ENCODE assay signal across 18 mouse cellular contexts in the genomic region with DNA sequence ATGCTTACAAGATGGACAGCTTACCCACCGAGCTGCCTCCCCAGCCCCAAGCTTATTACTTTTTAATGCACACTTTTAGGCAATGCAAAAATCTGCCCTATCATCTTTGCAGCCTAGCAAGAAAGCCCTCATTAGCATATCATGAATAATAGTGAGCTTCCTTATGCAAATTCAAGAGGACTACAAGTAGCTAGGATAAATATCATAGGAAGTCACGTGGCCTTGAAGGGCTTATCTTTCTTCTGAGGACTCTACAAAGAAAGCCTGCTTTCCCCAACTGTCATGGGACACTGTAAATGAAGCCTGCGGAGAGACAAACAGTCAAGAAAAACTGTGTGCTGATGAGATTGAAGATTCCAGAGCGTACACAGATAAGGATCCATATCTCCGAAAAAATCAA. TPM values are rescaled to one million over a fixed set of nuclear protein-coding genes. Genes with fewer than 3 reads are reported as not detected.
A peak's percentile ranks its signal among the peaks of the same experiment; 100 is the strongest.
DNase-seq lines count a peak whose midpoint lies in the region; ATAC-seq and TF ChIP-seq lines count a peak whose summit lies in the region.
"Had no signal": no experiment of that assay in that cellular context is flagged by ENCODE, and none has a peak within 500 bp of the region (broad histone marks: within the 10 kb centered on the region; RNA-seq: fewer than 3 reads in every experiment).

No protein-coding gene starts in this region.

- H3K4me1 ChIP-seq in liver, embryonic 11.5 days (replicated peaks; ENCODE audit: control insufficient read depth, insufficient read depth, low read length) = peaks cover 40% of the 10 kb centered on the region
- peaks cover 62% of the 10 kb centered on the region for H3K4me1 ChIP-seq in liver, embryonic 16.5 days (ENCODE audit: control insufficient read depth, low read depth, low read length)
- H3K4me1 ChIP-seq in lung, postnatal 0 days (ENCODE audit: insufficient read depth, low read depth, low read length) = no peaks in the 10 kb centered on the region

- no peak for TF ChIP-seq EP300 in lung, postnatal 0 days (IDR thresholded peaks at IDR 0.05)

- H3K9me3 ChIP-seq in liver, embryonic 11.5 days (ENCODE audit: control insufficient read depth, low read length) = no peaks in the 10 kb centered on the region
- no peaks in the 10 kb centered on the region for H3K9me3 ChIP-seq in liver, embryonic 16.5 days (replicated peaks; ENCODE audit: control insufficient read depth, low read length)
- H3K9me3 ChIP-seq in lung, postnatal 0 days (ENCODE audit: low read length) = no peaks in the 10 kb centered on the region
- H3K9me3 ChIP-seq: limb, embryonic 12.5 days had no signal

- no peak overlapping the region for H3K9ac ChIP-seq in liver, embryonic 11.5 days (ENCODE audit: low read depth, low read length)
- no peak overlapping the region for H3K9ac ChIP-seq in liver, embryonic 16.5 days (ENCODE audit: low read depth, low read length)
- no peak overlapping the region for H3K9ac ChIP-seq in lung, postnatal 0 days (replicated peaks; ENCODE audit: low read depth)
- H3K9ac ChIP-seq: limb, embryonic 12.5 days had no signal

- no peak overlapping the region for H3K4me3 ChIP-seq in liver, embryonic 11.5 days (ENCODE audit: low read depth, low read length)
- H3K4me3 ChIP-seq in liver, embryonic 16.5 days (ENCODE audit: low read depth, low read length) = no peak overlapping the region
- H3K4me3 ChIP-seq in lung, postnatal 0 days (ENCODE audit: low read depth, low read length) = no peak overlapping the region
- H3K4me3 ChIP-seq: limb, embryonic 12.5 days had no signal

- H3K27ac ChIP-seq in liver, embryonic 11.5 days (ENCODE audit: low read depth, low read length) = no peak overlapping the region
- 0 out of 2 replicates have a peak overlapping the region, but pooled peaks have one; percentile 1 for H3K27ac ChIP-seq in liver, embryonic 16.5 days (ENCODE audit: low read length)
- H3K27ac ChIP-seq in lung, postnatal 0 days (ENCODE audit: low read length) = no peak overlapping the region
- H3K27ac ChIP-seq: limb, embryonic 12.5 days had no signal

- H3K36me3 ChIP-seq in liver, embryonic 11.5 days (ENCODE audit: control insufficient read depth, insufficient read depth, low read length) = no peaks in the 10 kb centered on the region
- H3K36me3 ChIP-seq in liver, embryonic 16.5 days (ENCODE audit: control insufficient read depth, insufficient read depth) = no peaks in the 10 kb centered on the region
- H3K36me3 ChIP-seq in lung, postnatal 0 days (ENCODE audit: insufficient read depth, low read length) = no peaks in the 10 kb centered on the region
- H3K36me3 ChIP-seq: limb, embryonic 12.5 days had no signal

- TF ChIP-seq CTCF in lung, postnatal 0 days (IDR thresholded peaks at IDR 0.05) = no peak

- ATAC-seq in liver, embryonic 11.5 days (replicated peaks; ENCODE audit: low FRiP score) = 0 out of 2 replicates have a peak, but pooled peaks have one; percentile 16
- ATAC-seq in common myeloid progenitor, adult 5-6 weeks (replicated peaks; ENCODE audit: low read depth, poor library complexity, severe bottlenecking) = peak; percentile 50; the same call in 1 of the 2 replicates
- ATAC-seq in liver, embryonic 16.5 days (ENCODE audit: low read depth) = no peak
- ATAC-seq in lung, postnatal 0 days = no peak

- intact Hi-C loops in left cerebral cortex, postnatal 14 days (cut with DNase I) = no loop called here

- no peaks in the 10 kb centered on the region for H3K27me3 ChIP-seq in liver, embryonic 11.5 days (replicated peaks; ENCODE audit: control insufficient read depth, insufficient read depth, low read length)
- H3K27me3 ChIP-seq in liver, embryonic 16.5 days (ENCODE audit: control insufficient read depth, insufficient read depth, low read depth, low read length) = no peaks in the 10 kb centered on the region
- no peaks in the 10 kb centered on the region for H3K27me3 ChIP-seq in lung, postnatal 0 days (replicated peaks; ENCODE audit: insufficient read depth, low read length)

- H3K4me2 ChIP-seq in liver, embryonic 11.5 days = no peak overlapping the region
- H3K4me2 ChIP-seq in liver, embryonic 16.5 days (ENCODE audit: low read depth, low read length) = no peak overlapping the region
- no peak overlapping the region for H3K4me2 ChIP-seq in lung, postnatal 0 days (replicated peaks; ENCODE audit: low read depth, low read length)
- H3K4me2 ChIP-seq: limb, embryonic 12.5 days had no signal

- DNase-seq in liver, embryonic 11.5 days (ENCODE audit: low spot score) = no peak
- DNase-seq in liver = no peak
- DNase-seq in CD4-positive, CD25-positive, alpha-beta regulatory T cell, adult 2 months (ENCODE audit: low read depth, low spot score) = peak; percentile 65
- no peak for DNase-seq in left cerebral cortex, postnatal 14 days (ENCODE audit: low spot score in 2 of 2)
- DNase-seq in lung, postnatal 0 days (ENCODE audit: low spot score) = no peak
- no peak for DNase-seq in adrenal gland, postnatal 4 days (ENCODE audit: low spot score in 2 of 2)
- DNase-seq: cerebellum, adult 8-10 months; heart, adult 18-20 months; lung, postnatal 36 days had no signal

- 58% methylated on average over 5 of the region's 5 CpGs for WGBS in liver, embryonic 11.5 days
- WGBS in liver, embryonic 16.5 days (ENCODE audit: insufficient replicate concordance) = 23% methylated on average over 5 of the region's 5 CpGs
- WGBS in lung, postnatal 0 days = 65% methylated on average over 5 of the region's 5 CpGs

RNA-seq across cellular contexts. Expression of a gene that starts 22.0 kb away (rescaled TPM):
- 1.8 and 2.4 TPM in 2 replicates for polyA plus RNA-seq in liver, embryonic 11.5 days (2014; fragmentation: Nextera tagmentation; extraction: Ambion mirVana)
- total RNA-seq in common myeloid progenitor, adult 5-6 weeks (2017) = not detected in 2 replicates
- 1.6 and 2.0 TPM in 2 replicates for polyA plus RNA-seq in liver, embryonic 16.5 days (2015; fragmentation: Nextera tagmentation; extraction: Ambion mirVana)
- total RNA-seq in left cerebral cortex, postnatal 14 days (2021) = 10 to 100 TPM; 22.3 to 24.9 TPM
- polyA plus RNA-seq in lung, postnatal 0 days (2015; fragmentation: Nextera tagmentation; extraction: Ambion mirVana) = 15.0 and 15.5 TPM in 2 replicates
- 1 to 10 TPM; 5.1 to 6.2 TPM for total RNA-seq in adrenal gland, postnatal 4 days (2021)

RNA-seq across cellular contexts. Expression of a gene that starts 30.9 kb away (rescaled TPM):
- not detected in 2 replicates for polyA plus RNA-seq in liver, embryonic 11.5 days (2014; fragmentation: Nextera tagmentation; extraction: Ambion mirVana)
- 12.4 and 58.4 TPM in 2 replicates for total RNA-seq in common myeloid progenitor, adult 5-6 weeks (2017)
- polyA plus RNA-seq in liver, embryonic 16.5 days (2015; fragmentation: Nextera tagmentation; extraction: Ambion mirVana) = 1.4 and 1.8 TPM in 2 replicates
- total RNA-seq in left cerebral cortex, postnatal 14 days (2021) = 1 to 10 TPM; 2.1 to 7.1 TPM
- 0.80 TPM in 1 of 2 replicates, not detected in the other for polyA plus RNA-seq in lung, postnatal 0 days (2015; fragmentation: Nextera tagmentation; extraction: Ambion mirVana)
- 1 to 10 TPM in 1 of 2 experiments, under 1 TPM in 1; 0.48 to 4.3 TPM for total RNA-seq in adrenal gland, postnatal 4 days (2021)
- polyA plus RNA-seq: embryonic facial prominence, embryonic 11.5 days; intestine, embryonic 14.5 days; large intestine, adult 2 months; small intestine, adult 2 months had no signal

RNA-seq across cellular contexts. Expression of a gene that starts 36.3 kb away (rescaled TPM):
- polyA plus RNA-seq in liver, embryonic 11.5 days (2014; fragmentation: Nextera tagmentation; extraction: Ambion mirVana) = 316 and 340 TPM in 2 replicates
- 114 and 134 TPM in 2 replicates for total RNA-seq in common myeloid progenitor, adult 5-6 weeks (2017)
- polyA plus RNA-seq in liver, embryonic 16.5 days (2015; fragmentation: Nextera tagmentation; extraction: Ambion mirVana) = 408 and 415 TPM in 2 replicates
- 100 to 1,000 TPM; 295 to 303 TPM for total RNA-seq in left cerebral cortex, postnatal 14 days (2021)
- polyA plus RNA-seq in lung, postnatal 0 days (2015; fragmentation: Nextera tagmentation; extraction: Ambion mirVana) = 469 and 481 TPM in 2 replicates
- total RNA-seq in adrenal gland, postnatal 4 days (2021) = 100 to 1,000 TPM; 536 to 544 TPM

RNA-seq across cellular contexts. Expression of a gene that starts 48.2 kb away (rescaled TPM):
- not detected in 2 replicates for polyA plus RNA-seq in liver, embryonic 11.5 days (2014; fragmentation: Nextera tagmentation; extraction: Ambion mirVana)
- total RNA-seq in common myeloid progenitor, adult 5-6 weeks (2017) = not detected in 2 replicates
- not detected in 2 replicates for polyA plus RNA-seq in liver, embryonic 16.5 days (2015; fragmentation: Nextera tagmentation; extraction: Ambion mirVana)
- not detected for total RNA-seq in left cerebral cortex, postnatal 14 days (2021)
- polyA plus RNA-seq in lung, postnatal 0 days (2015; fragmentation: Nextera tagmentation; extraction: Ambion mirVana) = not detected in 2 replicates
- total RNA-seq in adrenal gland, postnatal 4 days (2021) = not detected
- total RNA-seq: heart, adult 18-20 months; heart, postnatal 25 days had no signal
- polyA plus RNA-seq: frontal cortex, adult 2 months; intestine, embryonic 14.5 days; large intestine, adult 2 months; limb, embryonic 12.5 days; small intestine, adult 2 months had no signal

RNA-seq across cellular contexts. Expression of a gene that starts 54.7 kb away (rescaled TPM):
- polyA plus RNA-seq in liver, embryonic 11.5 days (2014; fragmentation: Nextera tagmentation; extraction: Ambion mirVana) = not detected in 2 replicates
- not detected in 2 replicates for total RNA-seq in common myeloid progenitor, adult 5-6 weeks (2017)
- polyA plus RNA-seq in liver, embryonic 16.5 days (2015; fragmentation: Nextera tagmentation; extraction: Ambion mirVana) = not detected in 2 replicates
- not detected for total RNA-seq in left cerebral cortex, postnatal 14 days (2021)
- polyA plus RNA-seq in lung, postnatal 0 days (2015; fragmentation: Nextera tagmentation; extraction: Ambion mirVana) = not detected in 2 replicates
- total RNA-seq in adrenal gland, postnatal 4 days (2021) = not detected
- total RNA-seq: heart, adult 18-20 months; heart, postnatal 25 days had no signal
- polyA plus RNA-seq: embryonic facial prominence, embryonic 11.5 days; frontal cortex, adult 2 months; large intestine, adult 2 months; limb, embryonic 12.5 days; small intestine, adult 2 months had no signal

Comparison
In these comparisons a context has a peak if more than half of its experiments do, and no peak if none do; other contexts are left out.
1. ATAC-seq: peak in liver, embryonic 11.5 days (single experiment) and common myeloid progenitor, adult 5-6 weeks (single experiment); none in liver, embryonic 16.5 days (single experiment) and lung, postnatal 0 days (single experiment).